Mouse (Mus musculus): ENCODE results near the gene Fn3k.

The Fn3k gene

GRCm38 (mm10) chr11:121457874-121458273 is 23.2 kb downstream of the Fn3k start:
- no peak for DNase-seq

GRCm38 (mm10) chr11:121467408-121467807 is 32.7 kb downstream of the Fn3k start:
- no peak for DNase-seq

GRCm38 (mm10) chr11:121474831-121475230 is 40.1 kb downstream of the Fn3k start:
- DNase-seq = no peak

GRCm38 (mm10) chr11:121475699-121476415 is 41.1 kb downstream of the Fn3k start:
- DNase-seq = peak; percentile 74

- DNase-seq = no peak
Observed at GRCm38 (mm10) chr11:121479476-121480203, 44.9 kb downstream of the Fn3k start.

- no peak for DNase-seq
Observed at GRCm38 (mm10) chr11:121481129-121481528, 46.4 kb downstream of the Fn3k start.

- DNase-seq = no peak
Observed at GRCm38 (mm10) chr11:121485882-121486281, 51.2 kb downstream of the Fn3k start.

GRCm38 (mm10) chr11:121490651-121491050 is 55.9 kb downstream of the Fn3k start:
- DNase-seq = no peak
